8 mouse cellular contexts compared by ENCODE assay signal in the genomic region with DNA sequence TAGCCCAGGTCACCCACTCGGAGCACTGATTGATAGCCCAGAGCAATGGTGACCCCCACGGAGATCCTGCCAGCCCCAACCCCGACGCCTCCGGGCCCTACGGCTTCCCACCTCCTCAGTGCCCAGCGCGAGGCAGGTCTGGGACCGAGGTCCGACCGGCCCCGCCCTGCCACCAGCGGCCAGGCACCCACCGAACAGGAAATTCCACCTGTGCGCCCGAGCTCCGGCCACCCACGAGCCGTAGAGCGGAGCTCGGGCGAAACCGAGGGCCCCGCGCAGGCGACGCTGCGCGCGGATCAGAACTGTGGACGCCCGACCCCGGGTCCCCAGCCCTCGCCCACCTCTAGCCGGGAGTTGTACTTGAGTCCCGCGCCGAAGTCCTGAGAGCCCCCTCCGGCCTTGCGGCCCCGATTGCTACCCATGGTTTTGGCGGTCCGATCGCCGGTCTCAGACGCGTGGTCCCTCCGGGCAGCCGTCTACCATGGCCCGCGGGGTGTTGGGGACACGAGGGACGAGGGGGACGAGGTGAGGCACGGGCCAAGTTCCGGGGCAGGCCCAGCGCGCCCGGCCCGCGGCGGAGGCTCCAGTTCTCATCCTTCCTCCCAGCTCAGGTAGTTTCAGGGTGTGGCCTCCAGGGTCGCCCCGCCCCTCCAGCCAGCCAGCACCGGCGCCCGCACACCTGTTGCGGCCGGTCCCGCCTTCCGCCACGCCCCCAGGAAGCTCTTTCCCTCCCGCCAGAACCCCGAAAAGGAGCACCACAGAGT. TPM values are rescaled to one million over a fixed set of nuclear protein-coding genes. Genes with fewer than 3 reads are reported as not detected.
DNase-seq lines count a peak whose midpoint lies in the region; ATAC-seq and TF ChIP-seq lines count a peak whose summit lies in the region.

A gene (minus strand): TSS at position 649 of the 764 bp plus-strand sequence.

- peak; percentile 43; the same call in 1 of the 2 replicates for ATAC-seq in heart, embryonic 14.5 days (ENCODE audit: insufficient number of reproducible peaks, insufficient read depth, low FRiP score, low read depth)
- ATAC-seq in embryonic facial prominence, embryonic 14.5 days (ENCODE audit: low read depth): peak; percentile 89; the same call in 1 of the 2 replicates
- peak; percentile 10; the same call in 1 of the 2 replicates for ATAC-seq in neutrophil, adult 5-6 weeks (ENCODE audit: extremely low read depth, insufficient number of reproducible peaks, low FRiP score, poor library complexity, severe bottlenecking)

- H3K36me3 ChIP-seq in heart, embryonic 14.5 days (ENCODE audit: control insufficient read depth, insufficient read depth, low read length): no peaks in the 10 kb centered on the region
- no peaks in the 10 kb centered on the region for H3K36me3 ChIP-seq in embryonic facial prominence, embryonic 14.5 days (ENCODE audit: control insufficient read depth, insufficient read depth, low read length)

- no peak for TF ChIP-seq CTCF in lung, adult 2 months (IDR thresholded peaks at IDR 0.05; ENCODE audit: insufficient read depth, low read length)

- peak within 1 kb of the TSS; percentile 48 to 50 for H3K4me3 ChIP-seq in heart, embryonic 14.5 days (ENCODE audit: control insufficient read depth in 1 of 2, insufficient read depth in 1 of 2, low read depth in 1 of 2, low read length in 2 of 2)
- peak within 1 kb of the TSS; percentile 50 for H3K4me3 ChIP-seq in embryonic facial prominence, embryonic 14.5 days (ENCODE audit: low read depth, low read length)
- peak within 1 kb of the TSS; percentile 58 for H3K4me3 ChIP-seq in lung, adult 2 months (replicated peaks; ENCODE audit: extremely low read depth, low read depth, low read length)

- peak within 1 kb of the TSS; percentile 60 for H3K9ac ChIP-seq in heart, embryonic 14.5 days (ENCODE audit: low read length)
- peak within 1 kb of the TSS; percentile 61 for H3K9ac ChIP-seq in embryonic facial prominence, embryonic 14.5 days (ENCODE audit: low read depth, low read length)

- DNase-seq in heart, adult 8-10 months (ENCODE audit: low spot score): no peak
- DNase-seq in embryonic facial prominence, embryonic 14.5 days (ENCODE audit: low spot score): peak; percentile 72
- peak; percentile 83 for DNase-seq in kidney, adult 11 months
- peak; percentile 83 for DNase-seq in lung, adult 2 months
- DNase-seq in yolk sac, embryonic 10.5 days (ENCODE audit: low spot score): peak; percentile 85
- DNase-seq in layer of hippocampus, adult 18-20 months (ENCODE audit: low spot score in 2 of 2): no peak

- no peaks in the 10 kb centered on the region for H3K9me3 ChIP-seq in heart, embryonic 14.5 days (ENCODE audit: control insufficient read depth, low read length)
- no peaks in the 10 kb centered on the region for H3K9me3 ChIP-seq in embryonic facial prominence, embryonic 14.5 days (ENCODE audit: control insufficient read depth, low read length)

- 1% methylated on average over 73 of the region's 74 CpGs for WGBS in heart, embryonic 14.5 days
- WGBS in embryonic facial prominence, embryonic 14.5 days: under 1% methylated on average over 24 of the region's 74 CpGs
- WGBS in lung, adult 2 months: under 1% methylated on average over 73 of the region's 74 CpGs

- TF ChIP-seq POLR2A in lung, adult 2 months (IDR thresholded peaks at IDR 0.05; ENCODE audit: borderline replicate concordance, extremely low read depth, low read depth, low read length): peak; percentile 9; the same call in 1 of the 2 replicates

- peaks cover 8 to 16% of the 10 kb centered on the region in 2 experiments; a peak in 3 of 4 replicates for H3K4me1 ChIP-seq in heart, embryonic 14.5 days (ENCODE audit: control insufficient read depth in 2 of 2, insufficient read depth in 2 of 2, low read length in 2 of 2)
- peaks cover 6% of the 10 kb centered on the region for H3K4me1 ChIP-seq in embryonic facial prominence, embryonic 14.5 days (ENCODE audit: control insufficient read depth, insufficient read depth, low read length)
- H3K4me1 ChIP-seq in lung, adult 2 months (ENCODE audit: control insufficient read depth, insufficient read depth, low read length): no peaks in the 10 kb centered on the region

- H3K27ac ChIP-seq in heart, embryonic 14.5 days (replicated peaks in 1 of 2; ENCODE audit: control insufficient read depth in 1 of 2, insufficient read depth in 1 of 2, low read depth in 2 of 2, low read length in 2 of 2): no peak within 1 kb of the TSS
- no peak within 1 kb of the TSS for H3K27ac ChIP-seq in embryonic facial prominence, embryonic 14.5 days (replicated peaks; ENCODE audit: low read depth, low read length)

- peak within 1 kb of the TSS; percentile 80 for H3K4me2 ChIP-seq in heart, embryonic 14.5 days (ENCODE audit: low read length)
- peak within 1 kb of the TSS; percentile 85 for H3K4me2 ChIP-seq in embryonic facial prominence, embryonic 14.5 days (ENCODE audit: low read depth, low read length)

- H3K27me3 ChIP-seq in heart, embryonic 14.5 days (ENCODE audit: control insufficient read depth, insufficient read depth, low read length): peaks cover 70% of the 10 kb centered on the region
- peaks cover 68% of the 10 kb centered on the region for H3K27me3 ChIP-seq in embryonic facial prominence, embryonic 14.5 days (replicated peaks; ENCODE audit: control insufficient read depth, insufficient read depth, low read length)

RNA-seq across cellular contexts. Expression of the gene that starts here (rescaled TPM):
- polyA plus RNA-seq in heart, embryonic 14.5 days (2014; fragmentation: Nextera tagmentation; extraction: Ambion mirVana): 0.58 and 0.85 TPM in 2 replicates
- total RNA-seq in heart, adult 8-10 months (2022): under 1 TPM; 0.12 to 0.66 (median 0.22) TPM
- 12.2 and 13.2 TPM in 2 replicates for polyA plus RNA-seq in embryonic facial prominence, embryonic 14.5 days (2014; fragmentation: Nextera tagmentation; extraction: Ambion mirVana)
- polyA plus RNA-seq in lung, adult 2 months (2012; rRNA removed): 42.5 and 47.2 TPM in 2 replicates
- total RNA-seq in neutrophil, adult 5-6 weeks (2017): 7.5 and 9.1 TPM in 2 replicates
- total RNA-seq in layer of hippocampus, adult 18-20 months (2021): 1 to 10 TPM; 1.1 to 1.5 TPM

Comparison
In these comparisons a context has a peak if more than half of its experiments do, and no peak if none do; other contexts are left out.
1. Peak in ATAC-seq, H3K4me3 ChIP-seq, H3K9ac ChIP-seq and H3K4me2 ChIP-seq in heart, embryonic 14.5 days; RNA of the gene not detected or under 1 TPM.
2. ATAC-seq: peak in every context shown above with its lines; median percentile 89 in embryonic facial prominence, embryonic 14.5 days; 43 in heart, embryonic 14.5 days; 10 in neutrophil, adult 5-6 weeks.
3. DNase-seq: peak in embryonic facial prominence, embryonic 14.5 days (single experiment), kidney, adult 11 months (single experiment), lung, adult 2 months (single experiment) and yolk sac, embryonic 10.5 days (single experiment); none in heart, adult 8-10 months (single experiment) and layer of hippocampus, adult 18-20 months (0 of 2).
4. Peak in every context shown above with its lines, with median percentiles within 50 percentile points of each other: H3K4me3 ChIP-seq.